Mouse (Mus musculus) liver, embryonic 14.5 days (tissue): ENCODE measurements at regions not wholly inside any gene's neighbourhood (a gene's known extent, or its start where the extent isn't known, plus 50 kb on each side); places are given as distances from the start of the nearest gene placed in this dataset.

Experiments
- ATAC-seq: fragments of 200-750 bp; cut with Nextera tagmentation; 2 replicates; pipeline ENCODE4 v1.8.0; 2017; ENCODE audit warnings: moderate number of reproducible peaks, mild to moderate bottlenecking, moderate library complexity; ENCODE audit not compliant: insufficient read depth
- DNase-seq, 3 experiments: peaks; one replicate each; pipeline ENCODE4 v3.0.0-alpha.2; 2012 to 2013; ENCODE audit warnings: low read depth in 3 of 3, low spot score in 3 of 3
- H3K27ac ChIP-seq: fragments of 300-500 bp; sonication (generic); 2 replicates; pipeline ENCODE4 v1.5.1; 2014; ENCODE audit warnings: moderate library complexity, mild to moderate bottlenecking, control low read depth, inconsistent platforms
- H3K27me3 ChIP-seq: fragments of 300-500 bp; sonication (generic); 2 replicates; pipeline ENCODE4 v1.6.1; 2014; ENCODE audit warnings: mild to moderate bottlenecking, low read length, moderate library complexity; ENCODE audit not compliant: control insufficient read depth, insufficient read depth
- H3K36me3 ChIP-seq: fragments of 300-500 bp; sonication (generic); replicated peaks from 2 replicates; pipeline ENCODE4 v1.6.1; 2014; ENCODE audit warnings: low read depth; ENCODE audit not compliant: control insufficient read depth, insufficient read depth
- H3K4me1 ChIP-seq, 2 experiments: fragments of 200-500 bp in 1 of 2; fragments of 300-500 bp in 1 of 2; sonication (generic) in 1 of 2; replicated peaks; 2 replicates each; pipeline ENCODE4 v1.6.1; 2012 to 2014; ENCODE audit warnings: antibody characterized with exemption in 1 of 2, inconsistent platforms in 1 of 2, low read length in 1 of 2; ENCODE audit not compliant: control insufficient read depth in 2 of 2, insufficient read depth in 2 of 2
- H3K4me2 ChIP-seq: fragments of 300-500 bp; sonication (generic); 2 replicates; pipeline ENCODE4 v1.6.1; 2014; ENCODE audit warnings: low read depth, mild to moderate bottlenecking, control low read depth, moderate library complexity
- H3K4me3 ChIP-seq, 2 experiments: fragments of 200-500 bp in 1 of 2; fragments of 300-500 bp in 1 of 2; sonication (generic) in 1 of 2; 2 replicates each; pipeline ENCODE4 v1.5.1; 2012 to 2014; ENCODE audit warnings: low read depth in 2 of 2, low read length in 2 of 2, mild to moderate bottlenecking in 2 of 2, control low read depth in 1 of 2, inconsistent platforms in 1 of 2, moderate library complexity in 1 of 2; ENCODE audit not compliant: insufficient read depth in 1 of 2
- H3K9ac ChIP-seq: fragments of 300-500 bp; sonication (generic); replicated peaks from 2 replicates; pipeline ENCODE4 v1.6.1; 2014; ENCODE audit warnings: mild to moderate bottlenecking, control low read depth, moderate library complexity
- H3K9me3 ChIP-seq: fragments of 300-500 bp; sonication (generic); 2 replicates; pipeline ENCODE4 v1.6.1; 2016; ENCODE audit warnings: low read length, mixed read lengths; ENCODE audit not compliant: control insufficient read depth
- CTCF ChIP-seq: IDR thresholded peaks from 2 replicates; pipeline ENCODE4 v1.5.1; 2016; ENCODE audit warnings: antibody characterized with exemption, low read depth, control low read depth
- EP300 ChIP-seq: IDR thresholded peaks from 2 replicates; pipeline ENCODE4 v1.6.1; 2016; ENCODE audit warnings: antibody characterized with exemption, low read depth
- WGBS: fragments of 180-500 bp; shearing (Covaris S2); extraction: QIAGEN DNeasy Blood & Tissue Kit; methylation state at CpG from one replicate; pipeline ENCODE4 v1.1.7; 2014; ENCODE audit not compliant: insufficient replicate concordance; 5-methylcytosine and 5-hydroxymethylcytosine counted together

- H3K9me3 ChIP-seq: no peaks in the 10 kb centered on the region
- ATAC-seq (no peak), DNase-seq (no peak)
- no peaks in the 10 kb centered on the region for H3K36me3 ChIP-seq
- H3K27ac ChIP-seq: no peak overlapping the region
- TF ChIP-seq EP300 (no peak), CTCF (no peak)
- H3K9ac ChIP-seq: no peak overlapping the region
- no peak overlapping the region for H3K4me3 ChIP-seq
- H3K4me2 ChIP-seq: no peak overlapping the region
- H3K4me1 ChIP-seq: no peaks in the 10 kb centered on the region
- WGBS: 66% methylated on average over 6 of the region's 6 CpGs
- no peaks in the 10 kb centered on the region; the same call in 1 of the 2 replicates for H3K27me3 ChIP-seq
Observed at GRCm38 (mm10) chr15:8582676-8583075, 62.9 kb upstream of the Gm2310 start.

GRCm38 (mm10) chr15:8581146-8581913 is 61.6 kb upstream of the Gm2310 start:
- Histone ChIP-seq H3K36me3 (no peaks in the 10 kb centered on the region), H3K4me2 (no peak overlapping the region), H3K27ac (no peak overlapping the region), H3K4me3 (no peak overlapping the region), H3K4me1 (no peaks in the 10 kb centered on the region), H3K9ac (no peak overlapping the region), H3K27me3 (no peaks in the 10 kb centered on the region; the same call in 1 of the 2 replicates), H3K9me3 (no peaks in the 10 kb centered on the region)
- TF ChIP-seq CTCF: no peak
- TF ChIP-seq EP300: no peak
- DNase-seq (no peak), ATAC-seq (no peak)
- WGBS: 35% methylated on average over 8 of the region's 8 CpGs

GRCm38 (mm10) chr15:8580077-8580476 is 60.3 kb upstream of the Gm2310 start:
- Histone ChIP-seq H3K4me2 (no peak overlapping the region), H3K27me3 (no peaks in the 10 kb centered on the region; the same call in 1 of the 2 replicates), H3K9ac (no peak overlapping the region), H3K9me3 (no peaks in the 10 kb centered on the region), H3K4me1 (no peaks in the 10 kb centered on the region), H3K4me3 (no peak overlapping the region), H3K27ac (no peak overlapping the region), H3K36me3 (no peaks in the 10 kb centered on the region)
- TF ChIP-seq CTCF (no peak), EP300 (no peak)
- ATAC-seq: no peak
- DNase-seq: no peak

GRCm38 (mm10) chr15:8577480-8577881 is 57.7 kb upstream of the Gm2310 start:
- Histone ChIP-seq H3K4me1 (no peaks in the 10 kb centered on the region), H3K27me3 (no peaks in the 10 kb centered on the region; the same call in 1 of the 2 replicates), H3K36me3 (no peaks in the 10 kb centered on the region), H3K9me3 (no peaks in the 10 kb centered on the region), H3K27ac (no peak overlapping the region), H3K9ac (no peak overlapping the region), H3K4me3 (no peak overlapping the region), H3K4me2 (no peak overlapping the region)
- 20% methylated on average over 3 of the region's 3 CpGs for WGBS
- DNase-seq (peak in 1 of 3 experiments; percentile 20), ATAC-seq (no peak)
- TF ChIP-seq EP300 (no peak), CTCF (peak; percentile 60)

GRCm38 (mm10) chr15:8576975-8577374 is 57.2 kb upstream of the Gm2310 start:
- WGBS: 37% methylated on average over 5 of the region's 5 CpGs
- no peaks in the 10 kb centered on the region for H3K36me3 ChIP-seq

More at GRCm38 (mm10) chr15:8576975-8577374, 57.2 kb upstream of the Gm2310 start:
- no peaks in the 10 kb centered on the region for H3K9me3 ChIP-seq
- ATAC-seq: no peak
- H3K9ac ChIP-seq: no peak overlapping the region
- no peak overlapping the region for H3K4me2 ChIP-seq
- no peak for TF ChIP-seq EP300
- no peak for TF ChIP-seq CTCF
- H3K27me3 ChIP-seq: no peaks in the 10 kb centered on the region; the same call in 1 of the 2 replicates
- no peak overlapping the region for H3K4me3 ChIP-seq
- no peaks in the 10 kb centered on the region for H3K4me1 ChIP-seq
- DNase-seq: no peak
- H3K27ac ChIP-seq: no peak overlapping the region
